Mouse (Mus musculus) testis, adult 2 months (tissue): Measurements from ENCODE around the gene Npepps.

Experiments used
- CTCF ChIP-seq: fragments of 200-500 bp; IDR thresholded peaks from 2 replicates; pipeline ENCODE4 v1.5.1; 2012; ENCODE audit warnings: low read depth, mild to moderate bottlenecking, inconsistent platforms, low read length, moderate library complexity; ENCODE audit not compliant: control insufficient read depth, insufficient read depth, insufficient replicate concordance
- POLR2A ChIP-seq: fragments of 200-500 bp; IDR thresholded peaks from 2 replicates; pipeline ENCODE4 v1.6.1; 2012; ENCODE audit warnings: low read depth, mild to moderate bottlenecking, inconsistent platforms, low read length, moderate library complexity; ENCODE audit not compliant: control insufficient read depth

GRCm38 (mm10) chr11:97325224-97325623 is 44.8 kb upstream of the Npepps start:
- TF ChIP-seq CTCF (no peak), POLR2A (no peak)
